Mouse (Mus musculus): ENCODE measurements around the gene Cacng8.
A peak's percentile ranks its signal among the peaks of the same experiment; 100 is the strongest.

Gene Cacng8

DNA sequence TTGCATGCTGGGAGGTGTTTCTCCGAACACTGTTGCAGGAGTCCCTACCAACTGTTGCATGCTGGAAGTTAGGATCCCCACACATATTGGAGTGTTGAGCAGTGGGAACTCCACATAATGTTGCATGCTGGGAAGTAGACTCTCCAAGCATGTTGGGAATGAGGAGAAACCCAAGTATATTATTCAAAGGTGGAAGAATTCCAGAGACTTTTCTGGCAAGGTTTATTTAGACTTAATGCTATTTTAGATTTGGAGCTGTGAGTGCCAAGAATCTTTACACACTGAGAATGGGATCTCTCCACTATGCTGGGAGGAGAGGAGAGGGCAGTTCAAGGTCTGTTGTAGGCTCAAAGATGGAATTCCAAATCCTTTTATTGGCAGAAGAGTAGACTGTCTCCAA is 41.6 kb downstream of the Cacng8 start:
- DNase-seq (ENCODE audit: low spot score in 2 of 2), result no peak

GRCm38 (mm10) chr7:3437941-3438340 is 47.5 kb downstream of the Cacng8 start:
- no peak for DNase-seq (ENCODE audit: low spot score in 2 of 2)

DNA sequence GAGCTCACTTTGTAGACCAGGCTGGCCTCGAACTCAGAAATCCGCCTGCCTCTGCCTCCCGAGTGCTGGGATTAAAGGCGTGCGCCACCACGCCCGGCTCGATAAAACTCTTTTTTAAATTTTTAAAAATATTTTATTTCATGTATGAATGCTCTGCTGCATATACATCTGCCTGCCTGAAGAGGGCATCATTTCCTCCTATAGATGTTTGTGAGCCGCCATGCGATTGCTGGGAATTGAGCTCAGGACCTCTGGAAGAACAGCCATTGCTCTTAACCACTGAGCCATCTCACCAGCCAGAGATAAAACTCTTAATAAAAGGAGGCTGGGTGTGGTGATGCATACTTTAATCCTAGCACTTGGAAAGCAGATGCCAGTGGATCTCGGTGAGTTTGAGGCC is 49.5 kb downstream of the Cacng8 start:
- no peak for DNase-seq (ENCODE audit: low spot score in 2 of 2)

DNA sequence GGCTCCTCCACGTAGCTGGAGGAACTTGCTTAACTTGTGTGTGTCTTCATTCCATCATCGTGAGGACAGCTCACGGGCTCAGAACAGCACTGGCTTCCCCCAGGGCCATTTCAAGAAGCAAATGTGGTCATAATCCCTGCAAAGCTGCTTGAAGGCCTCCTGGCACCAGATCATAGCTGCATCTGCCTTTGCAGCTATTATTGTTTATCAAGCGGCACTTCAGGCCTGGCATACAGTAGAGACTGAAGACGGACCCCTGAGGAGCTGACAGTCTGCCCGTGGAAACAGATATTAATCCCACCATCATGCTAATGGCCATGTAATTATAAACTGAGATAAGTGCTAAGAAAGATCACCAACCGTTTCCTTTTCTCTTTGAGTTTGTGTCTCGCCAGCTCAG is 50.0 kb downstream of the Cacng8 start:
- DNase-seq (ENCODE audit: low spot score in 2 of 2), result no peak

DNA sequence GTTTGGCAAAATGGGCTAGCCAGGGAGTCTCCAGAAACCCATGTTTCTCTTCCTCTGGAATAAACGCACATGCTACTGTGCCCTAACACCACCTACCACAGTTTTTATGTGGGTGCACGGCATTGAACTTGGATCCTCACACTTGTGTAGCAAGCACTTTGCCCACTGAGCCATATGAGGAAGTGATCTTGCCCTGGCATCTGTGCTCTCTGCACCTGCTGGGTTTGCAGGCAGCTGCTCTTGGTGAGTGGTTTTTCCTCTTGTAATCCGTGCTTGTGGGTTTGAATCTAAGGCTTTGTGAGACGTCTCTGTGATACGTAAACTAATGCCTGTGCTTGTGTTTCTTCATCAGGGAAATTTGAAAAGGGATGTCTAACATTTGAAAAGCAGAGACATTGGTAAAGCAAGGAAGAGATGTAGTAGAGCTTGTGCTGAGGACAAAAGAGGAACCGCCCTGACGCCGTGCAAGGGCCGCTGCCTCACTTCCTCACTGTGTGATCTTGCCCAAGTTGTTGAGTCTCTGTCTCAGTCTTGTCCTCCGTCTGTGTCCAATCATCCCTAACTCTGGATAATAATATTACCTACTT is 52.1 kb downstream of the Cacng8 start:
- DNase-seq (ENCODE audit: low spot score in 2 of 2), result no peak

GRCm38 (mm10) chr7:3444678-3445077 is 54.2 kb downstream of the Cacng8 start:
- no peak for DNase-seq (ENCODE audit: low spot score in 2 of 2)

- no peak for DNase-seq (ENCODE audit: low spot score in 2 of 2)
Measured at GRCm38 (mm10) chr7:3446584-3446983, 56.1 kb downstream of the Cacng8 start.

GRCm38 (mm10) chr7:3447026-3447425 is 56.5 kb downstream of the Cacng8 start:
- no peak for DNase-seq (ENCODE audit: low spot score in 2 of 2)

GRCm38 (mm10) chr7:3448737-3449454 is 58.4 kb downstream of the Cacng8 start:
- peak; percentile 36 to 44 for DNase-seq (ENCODE audit: low spot score in 2 of 2)

DNA sequence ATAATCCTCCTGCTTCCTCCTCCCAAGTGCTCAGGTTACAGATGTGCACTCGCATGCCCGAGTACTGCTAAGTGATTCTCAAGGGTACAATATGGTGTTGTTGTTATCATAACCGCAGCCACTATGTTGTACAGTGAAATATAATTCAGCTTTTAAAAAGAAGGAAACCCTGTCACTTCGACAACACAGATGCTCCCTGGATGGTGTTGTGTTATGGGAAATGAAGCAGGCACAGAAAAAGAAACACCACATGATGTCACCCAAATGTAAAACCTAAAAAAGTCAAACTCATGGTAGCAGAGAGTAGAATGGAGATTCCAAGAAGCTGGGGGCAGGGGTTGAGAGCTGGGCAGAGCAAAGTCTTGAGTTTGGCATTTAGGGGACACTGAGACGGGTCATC is 60.2 kb downstream of the Cacng8 start:
- DNase-seq (ENCODE audit: low spot score in 2 of 2), result no peak

- DNase-seq (ENCODE audit: low spot score in 2 of 2), result no peak
Measured at GRCm38 (mm10) chr7:3451161-3451560, 60.7 kb downstream of the Cacng8 start.

DNA sequence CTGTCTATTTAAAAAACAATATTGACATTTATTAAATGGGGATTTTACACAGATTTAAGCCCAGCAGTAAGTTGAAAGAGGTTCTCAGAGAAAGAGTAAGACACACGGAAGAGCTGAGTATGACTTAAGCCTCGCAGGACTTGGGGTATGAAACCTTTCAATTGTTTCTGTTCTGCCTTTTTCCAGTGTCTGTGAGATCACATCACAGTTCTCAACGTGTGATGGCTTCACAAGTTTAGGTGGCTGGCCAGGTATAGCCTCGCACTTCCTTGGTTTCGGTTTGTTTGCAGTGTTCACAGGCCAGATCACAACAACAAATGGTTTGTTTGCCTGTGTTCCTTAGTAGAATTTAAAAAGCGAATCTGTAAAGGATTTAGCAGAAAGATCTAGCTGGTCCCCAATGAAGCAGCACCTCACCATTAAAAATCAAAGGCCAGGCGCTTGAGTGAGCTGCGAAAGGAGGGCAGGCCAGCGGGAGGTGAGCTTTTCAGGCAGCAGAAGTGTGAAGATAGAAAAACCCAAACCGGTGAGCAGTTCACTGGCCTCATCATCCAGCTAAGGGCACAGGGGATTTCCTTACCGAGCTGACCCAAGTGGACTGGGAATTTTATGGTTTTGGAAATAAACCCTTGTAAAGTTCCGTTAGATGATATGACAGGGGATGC is 62.5 kb downstream of the Cacng8 start:
- no peak for DNase-seq (ENCODE audit: low spot score in 2 of 2)

- no peak for DNase-seq (ENCODE audit: low spot score in 2 of 2)
Measured at GRCm38 (mm10) chr7:3453486-3454183, 63.2 kb downstream of the Cacng8 start.

- no peak for DNase-seq (ENCODE audit: low spot score in 2 of 2)
Measured at GRCm38 (mm10) chr7:3457111-3457840, 66.8 kb downstream of the Cacng8 start.

DNA sequence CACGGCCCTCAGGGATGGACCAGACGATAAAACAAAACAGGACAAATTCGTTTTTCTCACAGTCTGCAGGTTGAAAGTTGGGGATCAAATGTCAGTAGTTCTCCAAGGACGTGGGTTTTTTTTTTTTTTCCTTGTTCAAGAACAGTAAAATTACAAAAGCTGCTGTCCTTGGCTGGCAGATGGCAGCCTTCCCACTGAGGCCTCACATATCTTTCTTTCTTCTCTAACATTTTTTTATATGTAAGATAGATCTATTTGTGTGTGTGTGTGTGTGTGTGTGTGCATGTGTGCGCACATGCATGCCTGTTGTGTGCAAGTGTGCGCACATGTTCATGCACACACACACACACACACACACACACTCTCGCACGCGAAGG is 67.3 kb downstream of the Cacng8 start:
- DNase-seq (ENCODE audit: low spot score in 2 of 2), result no peak

- no peak for DNase-seq (ENCODE audit: low spot score in 2 of 2)
Measured at GRCm38 (mm10) chr7:3460261-3460660, 69.8 kb downstream of the Cacng8 start.

DNA sequence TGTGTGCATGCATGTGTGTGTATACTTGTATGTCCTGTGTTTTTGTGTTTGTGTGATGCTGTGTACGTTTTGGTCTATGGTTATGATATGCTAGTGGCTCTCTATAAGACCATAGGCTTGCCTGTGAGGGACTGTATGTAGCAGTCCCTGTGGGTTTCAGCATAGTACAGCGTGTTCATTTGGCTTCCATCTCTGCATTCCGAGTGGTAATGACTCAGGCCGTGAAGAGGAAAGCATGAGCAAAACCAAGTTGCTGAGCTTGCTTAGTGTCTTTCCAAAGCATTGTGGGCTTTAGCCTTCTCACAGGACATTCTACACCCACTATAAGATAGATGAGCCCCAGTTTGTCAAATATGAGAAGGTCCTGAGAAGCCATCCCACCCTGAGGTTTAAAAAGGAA is 72.8 kb downstream of the Cacng8 start:
- no peak for DNase-seq (ENCODE audit: low spot score in 2 of 2)

Data from urinary bladder, adult 18-20 months (tissue).